Mouse (Mus musculus) E14TG2a.4 (cell line): ENCODE results near the gene Setx.

Experiments used
- CTCF ChIP-seq: conservative IDR thresholded peaks from 2 replicates; pipeline ENCODE4 v1.5.1; 2014; ENCODE audit warnings: low read length
- NANOG ChIP-seq: IDR thresholded peaks from 2 replicates; pipeline ENCODE4 v1.6.1; 2014; ENCODE audit warnings: borderline replicate concordance, low read length, mixed read lengths
- POU5F1 ChIP-seq: IDR thresholded peaks from 2 replicates; pipeline ENCODE4 v1.6.1; 2014; ENCODE audit warnings: low read length, borderline replicate concordance

DNA sequence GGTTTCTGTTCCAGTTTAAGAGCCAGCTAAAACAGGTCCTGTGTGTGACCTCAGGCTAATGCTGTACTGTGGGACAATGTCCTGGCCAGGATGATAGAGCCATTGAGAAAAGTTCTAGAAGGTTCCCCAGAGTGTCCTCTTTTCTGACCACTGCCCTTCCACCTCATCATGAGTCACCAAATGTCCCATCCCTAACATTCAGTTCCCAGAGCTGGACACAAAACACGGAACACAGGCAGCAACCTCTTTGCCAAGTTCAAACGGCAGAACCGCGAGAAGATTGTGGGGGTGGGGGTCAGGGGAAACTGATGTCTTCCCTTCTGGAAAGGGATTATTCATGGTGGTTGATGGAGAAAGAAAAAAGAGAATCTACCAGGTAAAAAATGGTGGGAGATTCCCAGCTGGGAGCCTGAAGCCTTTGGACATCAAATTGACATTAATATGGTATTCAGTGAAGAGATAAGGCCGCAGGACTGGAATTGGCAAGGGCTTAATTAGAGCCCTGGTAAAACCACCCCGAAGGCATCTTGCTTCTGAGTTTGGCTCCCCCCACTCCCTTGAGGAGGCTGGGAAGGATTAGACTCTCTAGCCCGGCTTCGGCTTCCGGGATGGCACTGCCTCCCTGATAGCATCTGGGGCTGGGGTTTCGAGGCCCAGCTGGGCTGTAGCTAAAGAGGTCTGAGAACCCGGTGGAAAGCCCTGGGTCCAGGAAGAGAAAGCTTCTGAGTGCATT, 77.4 kb downstream of the Setx start:
- no peak for TF ChIP-seq CTCF
- TF ChIP-seq POU5F1: no peak
- TF ChIP-seq NANOG: no peak
